Mouse (Mus musculus): ENCODE measurements around the gene Rdh16f1. TPM values are rescaled to one million over a fixed set of nuclear protein-coding genes. Genes with fewer than 3 reads are reported as not detected.

Rdh16f1 gene
- not detected in 2 replicates for polyA plus RNA-seq (2015; fragmentation: Nextera tagmentation; extraction: Ambion mirVana)

DNA sequence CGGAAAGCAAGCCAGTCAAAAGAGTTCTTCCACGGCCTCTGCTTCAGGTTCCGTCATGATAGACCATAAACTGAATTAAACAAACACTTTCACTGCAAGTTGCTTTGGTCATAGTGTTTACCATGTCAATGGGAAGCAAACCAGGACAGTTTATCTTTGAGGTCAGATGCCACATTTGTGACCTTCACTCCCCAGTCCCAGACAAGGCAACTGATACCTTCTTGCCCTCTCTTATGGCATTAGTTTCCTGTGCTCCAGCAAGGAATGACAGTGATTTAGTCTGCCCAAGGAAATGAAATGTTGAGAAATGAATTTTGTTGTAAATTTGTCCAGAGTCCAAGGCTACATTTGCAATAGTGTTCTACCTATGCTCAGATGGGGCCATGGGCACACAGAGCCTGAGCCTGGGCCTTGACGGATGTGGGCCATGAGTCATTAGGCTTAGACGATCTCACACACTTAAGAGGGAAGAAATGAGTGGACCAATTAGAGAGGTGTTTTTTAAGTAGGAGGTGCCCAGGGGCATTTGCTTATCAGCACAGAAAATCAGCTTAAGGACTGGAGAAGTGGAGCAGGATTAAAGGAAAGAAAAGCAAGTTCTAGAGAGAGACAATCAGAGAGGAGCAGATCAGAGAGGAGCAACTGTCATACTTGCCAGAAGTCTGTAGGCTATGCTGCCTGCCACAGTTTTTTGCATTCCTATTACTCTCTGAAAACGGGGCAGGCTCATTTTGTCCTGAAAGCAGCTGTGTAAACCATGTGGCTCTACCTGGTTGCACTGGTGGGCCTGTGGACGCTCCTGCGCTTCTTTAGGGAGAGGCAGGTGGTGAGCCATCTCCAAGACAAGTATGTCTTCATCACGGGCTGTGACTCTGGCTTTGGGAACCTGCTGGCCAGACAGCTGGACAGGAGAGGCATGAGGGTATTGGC lies at the start of gene Rdh16f1, which contains the start of gene Rdh1:
Gene Rdh16f1 (plus strand): TSS at position 607 of the 930 bp plus-strand sequence.
Gene Rdh1 (plus strand): TSS at position 541 of the 930 bp plus-strand sequence.
- H3K27ac ChIP-seq (replicated peaks) = peak within 1 kb of the TSS; percentile 42
- no peaks in the 10 kb centered on the region for H3K27me3 ChIP-seq (replicated peaks)
- no peak within 1 kb of the TSS for H3K4me3 ChIP-seq
- H3K9me3 ChIP-seq = no peaks in the 10 kb centered on the region
- ATAC-seq (ENCODE audit: extremely low read depth, insufficient number of reproducible peaks, low FRiP score, low TSS enrichment) = no peak
- WGBS = 56% methylated on average over 9 of the region's 9 CpGs
- no peaks in the 10 kb centered on the region for H3K36me3 ChIP-seq
- H3K4me2 ChIP-seq = no peak within 1 kb of the TSS
- no peak within 1 kb of the TSS for H3K9ac ChIP-seq
- peaks cover 27% of the 10 kb centered on the region for H3K4me1 ChIP-seq

DNA sequence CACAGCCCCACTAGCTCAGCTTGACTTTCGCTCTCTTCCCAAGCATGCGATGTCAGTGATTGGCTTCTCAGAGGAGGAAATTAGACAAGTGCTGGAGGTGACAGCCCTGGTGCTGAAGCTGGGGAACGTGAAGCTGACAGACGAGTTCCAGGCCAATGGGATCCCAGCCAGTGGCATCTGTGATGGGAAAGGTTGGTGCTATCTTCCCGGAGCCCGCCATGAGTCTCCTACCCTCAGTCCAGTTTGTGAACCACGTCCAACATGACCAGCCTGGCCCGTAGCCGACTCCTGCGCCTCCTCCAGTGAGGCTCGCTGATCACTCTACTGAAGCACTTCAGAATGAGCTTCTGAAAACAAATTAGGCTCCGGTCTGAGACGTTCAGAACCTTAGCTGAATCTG lies 49.3 kb upstream of the Rdh16f1 start:
- no peak overlapping the region for H3K4me3 ChIP-seq
- no peaks in the 10 kb centered on the region for H3K9me3 ChIP-seq
- H3K9ac ChIP-seq = no peak overlapping the region
- no peak overlapping the region for H3K27ac ChIP-seq (replicated peaks)
- peaks cover 4% of the 10 kb centered on the region for H3K27me3 ChIP-seq (replicated peaks)
- WGBS = 56% methylated on average over 13 of the region's 13 CpGs
- no peak overlapping the region for H3K4me2 ChIP-seq
- H3K36me3 ChIP-seq = no peaks in the 10 kb centered on the region
- peaks cover 19% of the 10 kb centered on the region for H3K4me1 ChIP-seq
- no peak for ATAC-seq (ENCODE audit: extremely low read depth, insufficient number of reproducible peaks, low FRiP score, low TSS enrichment)

DNA sequence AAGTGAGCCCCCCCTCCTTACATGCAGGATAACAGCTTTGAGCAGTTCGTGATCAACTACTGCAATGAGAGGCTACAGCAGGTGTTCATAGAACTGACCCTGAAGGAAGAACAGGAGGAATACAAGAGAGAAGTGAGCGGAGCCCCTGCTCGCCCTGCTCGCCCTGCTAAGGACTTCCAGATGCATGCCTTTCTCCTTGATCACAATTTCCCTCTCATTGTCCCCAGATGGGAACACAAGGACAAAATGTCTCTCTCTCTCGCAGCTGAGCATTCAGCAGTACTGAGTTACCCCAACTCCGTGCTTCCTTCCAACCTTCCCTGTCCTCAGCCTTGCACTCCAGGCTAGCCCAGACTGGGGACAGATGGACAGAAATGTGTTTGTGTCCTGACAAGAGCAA lies 46.9 kb upstream of the Rdh16f1 start:
- no peak overlapping the region for H3K4me2 ChIP-seq
- no peaks in the 10 kb centered on the region for H3K9me3 ChIP-seq
- no peak overlapping the region for H3K4me3 ChIP-seq
- peaks cover 6% of the 10 kb centered on the region for H3K4me1 ChIP-seq
- no peak overlapping the region for H3K27ac ChIP-seq (replicated peaks)
- no peaks in the 10 kb centered on the region for H3K36me3 ChIP-seq
- peaks cover 4% of the 10 kb centered on the region for H3K27me3 ChIP-seq (replicated peaks)
- no peak for ATAC-seq (ENCODE audit: extremely low read depth, insufficient number of reproducible peaks, low FRiP score, low TSS enrichment)
- WGBS = 62% methylated on average over 6 of the region's 6 CpGs
- no peak overlapping the region for H3K9ac ChIP-seq

DNA sequence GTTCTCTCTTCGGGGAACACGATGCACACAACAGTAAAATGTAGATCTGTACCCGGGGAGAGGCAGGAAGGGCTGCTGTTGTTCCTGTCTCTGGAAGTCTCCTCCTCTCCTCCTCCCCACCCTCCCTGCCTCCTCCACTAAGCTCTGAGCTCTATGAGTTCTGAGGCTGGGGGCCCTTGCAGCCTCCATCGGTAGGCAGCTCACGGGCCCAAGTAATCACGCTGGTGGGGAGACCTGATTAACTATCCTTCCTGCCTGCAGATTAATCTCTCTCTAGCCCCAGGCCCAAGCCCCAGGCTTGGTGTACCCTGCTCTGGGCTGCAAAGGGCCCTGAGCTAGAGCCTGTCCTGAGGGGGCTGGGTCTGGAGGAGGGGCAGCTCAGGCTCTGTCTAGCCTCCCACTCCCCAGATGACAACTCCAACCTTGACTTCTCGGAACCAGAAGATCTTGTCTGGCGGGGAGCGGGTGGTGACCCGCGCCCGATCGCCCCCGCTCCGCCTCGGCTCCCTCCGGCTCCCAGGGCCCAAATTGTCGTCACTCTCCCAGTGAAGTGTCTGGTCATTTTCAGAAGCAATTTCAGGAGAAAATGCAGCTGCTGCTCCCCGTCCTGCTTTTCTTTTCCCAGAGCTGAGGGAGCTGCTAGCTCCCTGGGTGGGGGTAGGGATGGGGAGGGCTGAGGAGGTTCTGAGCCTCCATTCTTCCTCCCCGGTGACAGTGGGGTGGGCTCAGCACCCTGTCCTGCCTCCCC lies 37.7 kb upstream of the Rdh16f1 start:
- H3K9ac ChIP-seq = peak overlapping the region; percentile 69
- H3K36me3 ChIP-seq = no peaks in the 10 kb centered on the region
- no peaks in the 10 kb centered on the region for H3K9me3 ChIP-seq
- H3K4me3 ChIP-seq = peak overlapping the region; percentile 30
- H3K4me2 ChIP-seq = peak overlapping the region; percentile 61
- H3K27me3 ChIP-seq (replicated peaks) = peaks cover 72% of the 10 kb centered on the region
- WGBS = 8% methylated on average over 20 of the region's 20 CpGs
- H3K4me1 ChIP-seq = peaks cover 16% of the 10 kb centered on the region
- H3K27ac ChIP-seq (replicated peaks) = peak overlapping the region; percentile 33
- ATAC-seq (ENCODE audit: extremely low read depth, insufficient number of reproducible peaks, low FRiP score, low TSS enrichment) = no peak

DNA sequence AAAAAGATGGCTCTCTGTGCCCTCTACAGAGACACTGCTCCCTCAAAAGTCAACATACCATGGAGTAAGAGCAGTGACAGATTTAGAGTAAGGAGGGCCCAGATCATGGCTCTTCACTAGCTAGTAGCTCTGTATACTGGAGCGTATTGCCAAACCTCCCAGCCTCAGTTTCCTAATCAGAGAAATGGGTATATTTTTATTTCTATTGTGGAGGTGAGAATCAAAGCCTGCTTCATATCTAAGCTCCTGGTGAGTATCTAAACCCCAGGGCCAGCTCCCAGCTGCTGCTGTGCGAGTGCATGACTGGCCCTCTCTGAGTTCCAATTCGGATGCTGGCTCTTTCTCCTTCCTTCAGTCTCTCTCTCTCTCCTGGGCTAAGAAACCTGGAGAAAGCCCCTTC lies 35.4 kb upstream of the Rdh16f1 start, which contains the start of gene Tac2:
Gene Tac2 (plus strand): TSS at position 301 of the 400 bp plus-strand sequence.
- 63% methylated on average over 3 of the region's 3 CpGs for WGBS
- no peaks in the 10 kb centered on the region for H3K9me3 ChIP-seq
- H3K4me1 ChIP-seq = peaks cover 16% of the 10 kb centered on the region
- no peak within 1 kb of the TSS for H3K4me3 ChIP-seq
- ATAC-seq (ENCODE audit: extremely low read depth, insufficient number of reproducible peaks, low FRiP score, low TSS enrichment) = no peak
- H3K9ac ChIP-seq = no peak within 1 kb of the TSS
- no peaks in the 10 kb centered on the region for H3K36me3 ChIP-seq
- no peak within 1 kb of the TSS for H3K27ac ChIP-seq (replicated peaks)
- H3K4me2 ChIP-seq = no peak within 1 kb of the TSS
- peaks cover 90% of the 10 kb centered on the region for H3K27me3 ChIP-seq (replicated peaks)

DNA sequence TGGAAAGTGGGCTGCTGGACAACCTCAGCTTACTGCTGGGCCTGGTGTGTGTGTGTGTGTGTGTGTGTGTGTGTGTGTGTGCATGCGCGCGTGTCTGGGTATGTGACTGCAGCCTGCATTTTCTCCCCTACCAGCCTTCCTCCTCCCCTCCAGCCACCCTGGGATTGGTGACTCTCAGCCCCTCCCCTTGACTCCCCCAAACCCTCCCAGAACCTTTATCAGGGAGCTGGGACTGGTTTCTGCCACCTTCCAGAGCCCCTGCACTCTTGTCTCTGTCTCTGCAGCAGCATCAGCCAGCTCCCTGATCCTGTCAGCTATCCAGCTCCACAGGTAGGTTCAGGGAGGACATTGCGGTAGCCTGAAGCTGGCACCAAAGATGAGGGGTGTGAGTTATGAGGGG lies 34.5 kb upstream of the Rdh16f1 start:
- peaks cover 87% of the 10 kb centered on the region for H3K27me3 ChIP-seq (replicated peaks)
- no peaks in the 10 kb centered on the region for H3K9me3 ChIP-seq
- no peak overlapping the region for H3K4me2 ChIP-seq
- H3K27ac ChIP-seq (replicated peaks) = no peak overlapping the region
- H3K9ac ChIP-seq = no peak overlapping the region
- 60% methylated on average over 4 of the region's 4 CpGs for WGBS
- no peak for ATAC-seq (ENCODE audit: extremely low read depth, insufficient number of reproducible peaks, low FRiP score, low TSS enrichment)
- H3K36me3 ChIP-seq = no peaks in the 10 kb centered on the region
- H3K4me3 ChIP-seq = no peak overlapping the region
- H3K4me1 ChIP-seq = peaks cover 16% of the 10 kb centered on the region

DNA sequence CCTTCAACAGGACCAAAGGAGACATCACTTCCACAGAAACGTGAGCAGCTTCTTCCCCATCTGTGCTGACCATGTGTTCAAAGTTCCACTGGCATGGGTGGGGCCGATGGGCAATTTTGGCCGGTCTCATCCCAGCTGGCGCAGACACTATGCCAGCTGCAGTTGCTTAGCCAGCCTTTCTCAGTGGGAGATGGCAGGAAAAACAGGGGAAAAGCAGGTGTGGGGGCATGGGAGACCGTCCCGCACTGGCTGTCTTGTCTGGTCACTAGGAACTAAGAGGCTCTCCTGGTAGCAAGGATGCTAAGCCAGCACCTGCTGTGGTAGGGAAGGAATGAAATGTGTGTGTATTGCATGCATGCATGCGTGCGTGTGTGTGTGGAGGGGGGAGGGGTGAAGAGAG lies 31.1 kb upstream of the Rdh16f1 start:
- 64% methylated on average over 8 of the region's 8 CpGs for WGBS
- no peak overlapping the region for H3K27ac ChIP-seq (replicated peaks)
- H3K9ac ChIP-seq = no peak overlapping the region
- H3K36me3 ChIP-seq = no peaks in the 10 kb centered on the region
- H3K27me3 ChIP-seq (replicated peaks) = peaks cover 64% of the 10 kb centered on the region
- no peak overlapping the region for H3K4me2 ChIP-seq
- ATAC-seq (ENCODE audit: extremely low read depth, insufficient number of reproducible peaks, low FRiP score, low TSS enrichment) = no peak
- H3K4me1 ChIP-seq = no peaks in the 10 kb centered on the region
- no peaks in the 10 kb centered on the region for H3K9me3 ChIP-seq
- no peak overlapping the region for H3K4me3 ChIP-seq

DNA sequence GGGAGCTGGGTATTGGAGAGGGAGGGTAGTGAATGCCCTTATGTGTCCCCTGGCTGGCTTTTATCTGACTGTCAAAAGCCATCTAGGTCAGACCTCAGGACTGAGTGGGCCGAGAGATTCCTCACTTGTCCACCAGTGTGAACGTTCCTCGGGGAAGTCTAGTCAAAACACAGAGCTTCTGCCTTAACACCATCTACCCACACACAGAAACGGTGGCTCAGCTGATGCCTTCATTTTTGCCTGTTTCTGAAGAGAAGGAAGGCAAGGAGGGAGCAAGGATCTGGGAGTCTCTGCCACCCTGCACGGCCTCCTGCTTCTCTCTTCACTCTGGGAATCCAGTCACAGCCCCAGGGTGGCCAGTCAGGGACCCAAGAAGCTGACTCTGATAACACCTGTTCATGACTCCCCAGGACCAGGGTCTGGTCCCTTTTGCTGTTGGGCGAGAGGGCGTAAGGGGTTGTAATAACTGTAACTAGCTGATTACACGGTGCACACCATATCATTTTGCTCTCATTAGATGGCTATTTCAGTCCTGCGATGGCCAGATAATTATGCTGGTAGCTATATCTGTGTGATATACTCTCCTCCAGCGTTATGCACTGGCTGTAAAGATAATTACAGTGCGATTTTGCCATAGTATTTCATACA lies 29.2 kb upstream of the Rdh16f1 start:
- WGBS = 56% methylated on average over 11 of the region's 11 CpGs
- no peak overlapping the region for H3K4me3 ChIP-seq
- H3K27me3 ChIP-seq (replicated peaks) = peaks cover 51% of the 10 kb centered on the region
- no peak overlapping the region for H3K9ac ChIP-seq
- ATAC-seq (ENCODE audit: extremely low read depth, insufficient number of reproducible peaks, low FRiP score, low TSS enrichment) = no peak
- no peak overlapping the region for H3K27ac ChIP-seq (replicated peaks)
- no peaks in the 10 kb centered on the region for H3K36me3 ChIP-seq
- H3K4me2 ChIP-seq = no peak overlapping the region
- H3K4me1 ChIP-seq = 0 out of 2 replicates have a peak, but pooled peaks cover 3% of the 10 kb centered on the region
- H3K9me3 ChIP-seq = no peaks in the 10 kb centered on the region

DNA sequence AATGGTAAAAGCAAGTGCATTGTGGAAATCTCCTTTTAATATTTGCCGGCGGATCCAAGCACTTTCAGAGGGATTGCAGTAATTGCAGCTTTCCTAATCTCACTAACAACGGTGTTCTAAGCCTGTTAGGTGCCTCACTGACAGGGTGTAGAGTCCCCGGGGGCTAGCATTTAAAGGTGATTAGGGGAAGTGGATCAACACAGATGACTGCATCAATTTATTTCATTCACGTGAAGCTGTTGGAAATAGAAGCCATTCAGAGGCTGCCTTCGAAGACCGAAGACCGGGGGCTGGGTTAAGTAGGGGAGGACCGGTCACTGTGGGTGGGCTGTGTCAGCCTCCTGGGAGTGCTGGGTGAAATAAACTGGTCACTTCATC lies 28.7 kb upstream of the Rdh16f1 start:
- H3K9me3 ChIP-seq = no peaks in the 10 kb centered on the region
- H3K36me3 ChIP-seq = no peaks in the 10 kb centered on the region
- no peak overlapping the region for H3K9ac ChIP-seq
- no peak overlapping the region for H3K4me3 ChIP-seq
- H3K27me3 ChIP-seq (replicated peaks) = peaks cover 48% of the 10 kb centered on the region
- H3K27ac ChIP-seq (replicated peaks) = no peak overlapping the region
- no peak for ATAC-seq (ENCODE audit: extremely low read depth, insufficient number of reproducible peaks, low FRiP score, low TSS enrichment)
- 0 out of 2 replicates have a peak, but pooled peaks cover 3% of the 10 kb centered on the region for H3K4me1 ChIP-seq
- no peak overlapping the region for H3K4me2 ChIP-seq
- 55% methylated on average over 9 of the region's 9 CpGs for WGBS

DNA sequence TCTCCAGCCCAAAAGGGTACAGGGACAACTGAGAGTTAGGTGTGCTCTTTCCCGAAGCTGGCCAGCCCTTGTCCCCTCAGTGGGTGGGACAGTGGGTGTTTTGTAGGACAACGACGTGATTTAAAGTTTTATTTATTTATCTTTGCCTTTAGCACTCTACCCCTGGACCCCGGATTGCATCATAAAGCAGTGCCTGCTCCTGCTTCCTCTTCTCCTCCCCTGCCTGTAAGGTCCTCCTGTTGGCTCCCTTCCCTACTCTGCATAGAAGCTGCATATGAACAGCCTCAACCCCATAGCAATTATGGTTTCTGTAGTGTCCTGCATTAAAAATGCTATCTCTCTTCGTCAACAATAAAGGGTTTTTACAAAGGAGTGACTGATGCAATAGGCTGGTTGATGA lies 28.2 kb upstream of the Rdh16f1 start:
- Histone ChIP-seq H3K4me1 (0 out of 2 replicates have a peak, but pooled peaks cover 3% of the 10 kb centered on the region), H3K4me3 (no peak overlapping the region), H3K27ac (replicated peaks) (no peak overlapping the region), H3K36me3 (no peaks in the 10 kb centered on the region), H3K4me2 (no peak overlapping the region), H3K9me3 (no peaks in the 10 kb centered on the region), H3K27me3 (replicated peaks) (peaks cover 46% of the 10 kb centered on the region), H3K9ac (no peak overlapping the region)
- no peak for ATAC-seq (ENCODE audit: extremely low read depth, insufficient number of reproducible peaks, low FRiP score, low TSS enrichment)
- 32% methylated on average over 5 of the region's 5 CpGs for WGBS

DNA sequence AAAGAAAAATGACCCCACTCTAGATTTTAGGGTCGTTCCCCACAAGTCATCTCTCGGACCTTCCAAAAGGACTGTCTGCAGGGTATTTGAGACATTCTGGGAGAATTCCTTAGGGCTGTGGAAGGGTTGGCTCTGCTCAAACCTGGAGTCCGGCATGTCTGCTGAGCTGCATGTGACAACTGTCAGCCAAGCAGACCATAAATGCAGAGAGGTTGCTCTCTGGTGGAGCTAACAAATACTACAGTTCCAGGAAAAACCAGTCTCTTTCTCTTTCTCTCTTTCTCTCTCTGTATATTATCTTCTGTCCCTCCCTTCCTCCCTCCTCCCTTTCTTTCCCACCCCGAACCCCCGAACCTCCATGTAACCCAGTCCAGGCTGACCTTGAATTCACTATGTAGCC lies 25.2 kb upstream of the Rdh16f1 start:
- H3K4me2 ChIP-seq = no peak overlapping the region
- no peaks in the 10 kb centered on the region for H3K9me3 ChIP-seq
- no peak for ATAC-seq (ENCODE audit: extremely low read depth, insufficient number of reproducible peaks, low FRiP score, low TSS enrichment)
- 36% methylated on average over 5 of the region's 5 CpGs for WGBS
- H3K4me3 ChIP-seq = no peak overlapping the region
- no peak overlapping the region for H3K27ac ChIP-seq (replicated peaks)
- H3K27me3 ChIP-seq (replicated peaks) = peaks cover 19% of the 10 kb centered on the region
- no peaks in the 10 kb centered on the region for H3K36me3 ChIP-seq
- peaks cover 12% of the 10 kb centered on the region for H3K4me1 ChIP-seq
- H3K9ac ChIP-seq = no peak overlapping the region
